Mouse (Mus musculus) CH12F3 (cell line): ENCODE measurements at regions not wholly inside any gene's neighbourhood (a gene's known extent, or its start where the extent isn't known, plus 50 kb on each side); places are given as distances from the start of the nearest gene placed in this dataset.

ENCODE experiments used
- in situ Hi-C: fragments of 300-500 bp; cut with MboI; formaldehyde crosslinking; loops from 2 replicates; pipeline ENCODE4 v1.14.3; 2020; ENCODE audit warnings: low sequenced_read_pairs

DNA sequence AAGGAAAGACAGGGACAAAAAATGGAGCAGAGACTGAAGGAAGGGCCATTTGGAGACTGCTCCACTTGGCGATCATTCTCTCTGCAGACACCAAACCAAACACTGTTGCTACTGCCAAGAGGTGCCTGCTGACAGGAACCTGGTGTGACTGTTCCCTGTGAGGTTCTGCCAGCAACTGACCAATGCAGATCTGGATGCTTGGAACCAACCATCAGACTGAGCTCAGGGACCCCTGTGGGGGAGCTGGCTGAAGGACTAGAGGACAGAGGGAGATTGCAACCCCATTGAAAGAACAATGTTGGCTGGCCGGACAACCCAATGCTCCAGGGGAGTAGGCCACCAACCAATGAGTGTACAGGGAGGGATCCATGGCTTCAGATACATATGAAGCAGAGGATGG, 139.2 kb upstream of the Cep126 start:
- in situ Hi-C loops = no loop called here

DNA sequence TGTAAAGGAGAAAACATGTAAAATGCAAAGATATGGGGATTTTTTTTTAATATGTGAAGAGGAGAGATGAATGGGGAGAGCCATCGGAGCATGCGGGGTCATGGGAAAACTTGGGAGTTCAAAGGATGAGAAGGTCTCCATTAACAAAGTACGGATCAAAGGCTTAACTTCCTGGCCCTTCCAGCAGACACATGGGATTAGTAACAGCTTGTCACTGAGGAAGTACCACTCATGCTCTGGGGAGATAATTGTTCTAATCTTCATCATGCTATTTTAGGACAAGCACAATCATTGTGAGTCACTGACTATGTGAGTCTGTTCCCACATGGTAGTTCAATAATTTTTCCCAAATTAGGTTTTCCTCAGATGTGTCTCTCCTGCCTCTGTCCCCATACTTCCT, 115.4 kb upstream of the Cep126 start:
- in situ Hi-C loops = no loop called here

DNA sequence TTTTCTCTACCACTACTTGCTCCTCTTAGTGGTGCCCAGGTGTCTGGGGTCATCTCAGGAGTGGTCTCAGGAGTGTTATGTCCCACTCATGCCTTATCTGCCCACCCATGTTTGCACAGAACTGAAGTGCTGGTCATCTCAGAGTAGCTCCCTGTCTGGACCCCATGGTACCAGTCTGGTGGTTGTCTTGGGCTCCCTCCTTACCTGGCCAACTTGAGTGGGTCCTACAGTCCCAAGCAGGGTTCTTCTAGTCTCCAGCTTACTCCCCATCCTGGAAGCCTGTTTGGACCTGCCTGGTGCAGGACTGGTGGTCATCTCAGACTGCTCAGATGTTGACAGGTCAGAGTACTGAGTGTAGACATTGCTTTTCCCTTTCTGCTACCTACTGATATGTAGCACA, 94.0 kb upstream of the Cep126 start:
- in situ Hi-C loops = no loop called here

DNA sequence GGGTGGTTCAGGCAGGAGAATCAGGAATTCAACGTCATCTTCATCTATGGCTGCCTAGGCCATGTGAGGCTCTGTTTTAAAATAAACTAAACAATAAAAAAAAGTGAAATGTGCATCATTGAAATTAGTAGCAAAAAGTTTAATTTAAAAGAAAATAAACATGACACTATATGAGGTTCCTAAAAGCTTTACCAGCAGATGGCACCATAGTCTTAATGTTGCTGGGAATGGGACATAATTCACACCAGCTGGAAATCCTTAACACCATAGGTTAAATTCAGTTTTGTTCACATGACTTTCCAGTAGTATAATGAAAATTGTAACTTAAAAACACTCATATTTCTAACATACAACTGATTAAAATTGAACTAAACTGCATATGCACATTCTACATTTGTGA, 92.3 kb upstream of the Cep126 start:
- in situ Hi-C loops = no loop called here

DNA sequence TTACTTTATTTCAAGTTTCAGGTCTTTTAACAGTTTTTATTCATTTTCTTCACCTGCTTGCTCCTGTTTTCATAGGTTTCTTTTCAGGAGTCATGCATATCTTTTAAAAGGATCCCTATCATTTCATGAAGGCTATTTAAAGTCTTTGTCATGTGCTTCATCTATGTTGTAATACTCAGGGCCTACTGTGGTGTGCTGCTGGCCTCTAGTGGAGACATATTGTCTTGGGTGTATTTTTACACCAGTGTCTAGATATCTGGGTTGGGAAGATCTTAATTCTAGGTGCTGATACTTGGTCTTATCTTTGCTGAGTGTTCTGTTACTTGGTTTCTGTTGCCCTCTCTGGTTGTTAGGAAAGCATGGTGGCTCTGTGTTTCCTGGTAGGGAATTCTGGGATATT, 74.8 kb upstream of the Cep126 start:
- in situ Hi-C loops = loop anchor here (25.0 kb wide), 1 partner anchor 472 kb away; no protein-coding TSS in a partner anchor

DNA sequence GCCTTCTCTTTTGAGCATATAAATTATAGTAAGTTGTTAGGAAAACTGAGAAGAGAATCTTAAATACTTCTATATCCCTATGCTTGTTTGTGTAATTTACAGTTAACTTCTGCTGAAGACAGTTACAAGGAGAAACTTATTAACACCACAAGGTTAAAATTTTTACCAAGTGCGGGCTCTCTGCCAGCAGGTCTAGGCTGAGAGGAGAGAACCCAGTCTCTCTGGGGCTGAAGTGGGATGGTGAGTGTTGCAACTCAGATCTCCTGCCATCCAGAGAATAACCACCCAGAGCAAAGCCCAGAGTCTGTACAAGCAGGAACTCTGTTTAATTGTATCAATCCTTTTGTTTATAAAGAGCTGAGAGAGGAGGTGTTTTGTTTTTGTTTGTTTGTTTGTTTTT, 51.3 kb upstream of the Cep126 start:
- in situ Hi-C loops = no loop called here
